Mouse (Mus musculus): ENCODE measurements around the gene Vipr1. TPM values are rescaled to one million over a fixed set of nuclear protein-coding genes. Genes with fewer than 3 reads are reported as not detected.

The Vipr1 gene
- polyA plus RNA-seq, 1 experiment from 2014 or later, result 0.46 TPM

DNA sequence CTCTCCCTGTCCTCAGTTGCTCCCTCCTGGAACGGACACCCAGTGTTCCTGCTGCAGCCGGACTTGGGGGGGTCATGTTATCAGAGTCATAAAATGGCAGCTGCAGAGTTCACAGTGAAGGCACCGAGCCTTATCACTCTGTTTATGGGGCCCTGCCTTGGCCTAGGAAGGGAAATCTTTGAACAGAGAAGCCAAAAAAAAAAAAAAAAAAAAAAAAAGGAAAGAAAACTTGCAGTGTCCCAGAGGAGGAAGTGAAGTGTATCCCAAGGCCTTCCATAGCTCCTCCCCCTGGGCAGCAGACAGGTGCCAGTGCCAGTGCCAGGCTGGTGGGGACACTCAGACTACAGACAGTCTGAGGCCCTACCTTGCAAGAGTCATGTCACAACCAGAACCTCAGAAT is 2.3 kb downstream of the Vipr1 start:
- Histone ChIP-seq H3K9ac (ENCODE audit: low read length) (no peak overlapping the region), H3K27me3 (replicated peaks; ENCODE audit: control insufficient read depth, insufficient read depth, low read length) (peaks cover 21% of the 10 kb centered on the region), H3K4me3 (ENCODE audit: low read depth, low read length) (no peak overlapping the region), H3K4me1 (ENCODE audit: control insufficient read depth, insufficient read depth, low read length) (peaks cover 7% of the 10 kb centered on the region), H3K27ac (ENCODE audit: low read depth, low read length) (no peak overlapping the region), H3K9me3 (replicated peaks; ENCODE audit: control insufficient read depth, low read length) (no peaks in the 10 kb centered on the region), H3K36me3 (ENCODE audit: control insufficient read depth, insufficient read depth, low read length) (no peaks in the 10 kb centered on the region), H3K4me2 (ENCODE audit: low read length) (no peak overlapping the region)
- DNase-seq (ENCODE audit: low spot score), result no peak
- no peak for ATAC-seq
- 77% methylated on average over 3 of the region's 3 CpGs for WGBS

DNA sequence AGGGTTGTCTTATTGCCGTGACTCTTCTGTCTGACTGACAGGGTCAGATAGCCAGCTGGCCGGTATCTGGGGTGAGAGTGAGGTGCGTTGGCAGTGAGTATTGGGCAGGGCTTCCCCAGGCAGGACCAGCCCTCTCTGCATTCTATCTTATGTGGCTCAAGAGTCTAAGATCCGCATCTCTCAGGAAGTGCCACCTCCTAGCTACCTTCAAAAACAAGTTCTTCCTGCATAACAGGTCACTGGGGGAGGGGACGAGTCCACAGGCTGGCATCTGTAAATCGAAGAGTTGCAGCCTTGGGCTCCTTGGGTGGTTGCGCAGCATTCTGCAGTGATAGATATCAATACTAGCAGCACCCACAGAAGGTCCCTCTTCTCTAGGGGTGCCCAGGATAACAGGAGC is 4.5 kb downstream of the Vipr1 start:
- Histone ChIP-seq H3K36me3 (ENCODE audit: control insufficient read depth, insufficient read depth, low read length) (no peaks in the 10 kb centered on the region), H3K27me3 (replicated peaks; ENCODE audit: control insufficient read depth, insufficient read depth, low read length) (peaks cover 11% of the 10 kb centered on the region; the same call in 1 of the 2 replicates), H3K4me3 (ENCODE audit: low read depth, low read length) (no peak overlapping the region), H3K9ac (ENCODE audit: low read length) (no peak overlapping the region), H3K9me3 (replicated peaks; ENCODE audit: control insufficient read depth, low read length) (no peaks in the 10 kb centered on the region), H3K27ac (ENCODE audit: low read depth, low read length) (no peak overlapping the region), H3K4me1 (ENCODE audit: control insufficient read depth, insufficient read depth, low read length) (peaks cover 4% of the 10 kb centered on the region), H3K4me2 (ENCODE audit: low read length) (no peak overlapping the region)
- DNase-seq (ENCODE audit: low spot score) (no peak), ATAC-seq (no peak)
- WGBS, result 84% methylated on average over 7 of the region's 7 CpGs

DNA sequence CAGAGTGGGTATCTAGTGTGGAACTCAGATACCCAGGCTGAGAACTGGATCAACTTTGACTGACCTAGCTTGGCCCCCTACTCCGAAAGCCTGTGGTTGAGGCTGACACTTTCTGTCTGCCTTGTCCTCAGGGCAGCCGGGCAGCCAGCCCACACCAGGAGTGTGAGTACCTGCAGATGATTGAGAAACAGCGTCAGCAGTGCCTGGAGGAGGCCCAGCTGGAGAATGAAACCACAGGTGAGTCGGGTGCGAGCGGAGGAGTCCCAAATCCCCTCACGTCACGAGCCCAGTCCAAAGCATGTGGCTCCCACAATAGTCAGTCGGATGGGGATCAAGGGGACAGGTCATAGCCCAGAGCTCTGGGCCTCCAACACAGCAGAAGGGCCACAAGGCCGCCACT is 11.2 kb downstream of the Vipr1 start:
- H3K4me3 ChIP-seq (ENCODE audit: low read depth, low read length), result no peak overlapping the region
- H3K9ac ChIP-seq (ENCODE audit: low read length), result no peak overlapping the region
- ATAC-seq (no peak), DNase-seq (ENCODE audit: low spot score) (no peak)
- H3K36me3 ChIP-seq (ENCODE audit: control insufficient read depth, insufficient read depth, low read length), result no peaks in the 10 kb centered on the region
- H3K4me2 ChIP-seq (ENCODE audit: low read length), result no peak overlapping the region
- no peaks in the 10 kb centered on the region for H3K9me3 ChIP-seq (replicated peaks; ENCODE audit: control insufficient read depth, low read length)
- WGBS, result 93% methylated on average over 10 of the region's 10 CpGs
- H3K4me1 ChIP-seq (ENCODE audit: control insufficient read depth, insufficient read depth, low read length), result no peaks in the 10 kb centered on the region
- no peaks in the 10 kb centered on the region for H3K27me3 ChIP-seq (replicated peaks; ENCODE audit: control insufficient read depth, insufficient read depth, low read length)
- H3K27ac ChIP-seq (ENCODE audit: low read depth, low read length), result no peak overlapping the region

DNA sequence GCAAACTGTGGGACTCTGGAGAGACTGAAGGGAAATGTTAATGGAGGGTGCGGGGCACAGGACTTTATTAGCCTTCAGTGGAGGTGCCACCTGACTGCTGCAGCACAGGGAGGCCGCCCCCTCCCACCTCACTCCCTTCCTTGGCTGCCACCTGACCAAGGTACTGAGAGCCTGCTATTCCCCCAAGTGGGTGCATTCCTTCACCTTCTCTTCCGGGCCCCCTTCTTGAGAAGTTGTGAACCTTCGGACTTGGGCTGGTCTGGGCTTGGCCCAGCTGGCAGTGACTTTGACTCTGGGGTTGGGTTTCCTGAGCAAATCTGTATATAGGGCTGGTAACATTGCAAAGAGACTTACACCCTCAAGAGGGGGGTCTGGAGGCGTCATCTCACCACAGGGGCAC is 13.8 kb downstream of the Vipr1 start:
- Histone ChIP-seq H3K9me3 (replicated peaks; ENCODE audit: control insufficient read depth, low read length) (no peaks in the 10 kb centered on the region), H3K9ac (ENCODE audit: low read length) (no peak overlapping the region), H3K4me1 (ENCODE audit: control insufficient read depth, insufficient read depth, low read length) (no peaks in the 10 kb centered on the region), H3K27me3 (replicated peaks; ENCODE audit: control insufficient read depth, insufficient read depth, low read length) (no peaks in the 10 kb centered on the region), H3K4me3 (ENCODE audit: low read depth, low read length) (no peak overlapping the region), H3K36me3 (ENCODE audit: control insufficient read depth, insufficient read depth, low read length) (no peaks in the 10 kb centered on the region), H3K27ac (ENCODE audit: low read depth, low read length) (no peak overlapping the region), H3K4me2 (ENCODE audit: low read length) (no peak overlapping the region)
- ATAC-seq (no peak), DNase-seq (ENCODE audit: low spot score) (no peak)
- WGBS, result 86% methylated on average over 5 of the region's 5 CpGs

DNA sequence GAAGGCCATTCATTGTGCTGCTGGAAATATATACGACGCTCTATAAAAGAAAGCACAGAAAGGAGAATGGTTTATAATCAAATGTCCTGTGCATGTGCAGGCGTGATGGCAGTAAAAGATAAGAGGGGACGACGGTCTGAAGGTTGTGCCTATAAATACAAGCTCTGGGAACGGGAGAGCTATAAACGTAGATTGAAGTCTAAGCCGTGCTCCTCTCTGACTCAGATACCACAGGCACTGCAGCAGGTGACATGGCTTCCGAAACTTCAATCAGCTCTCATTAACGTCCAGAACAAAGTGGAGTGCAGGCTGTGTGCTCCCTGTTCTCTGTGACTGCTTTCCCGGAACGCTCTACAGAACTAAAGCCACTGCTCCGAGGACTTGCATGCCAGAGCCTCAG is 14.6 kb downstream of the Vipr1 start:
- Histone ChIP-seq H3K27ac (ENCODE audit: low read depth, low read length) (no peak overlapping the region), H3K27me3 (replicated peaks; ENCODE audit: control insufficient read depth, insufficient read depth, low read length) (no peaks in the 10 kb centered on the region), H3K4me2 (ENCODE audit: low read length) (no peak overlapping the region), H3K4me3 (ENCODE audit: low read depth, low read length) (no peak overlapping the region), H3K9me3 (replicated peaks; ENCODE audit: control insufficient read depth, low read length) (no peaks in the 10 kb centered on the region), H3K4me1 (ENCODE audit: control insufficient read depth, insufficient read depth, low read length) (no peaks in the 10 kb centered on the region), H3K9ac (ENCODE audit: low read length) (no peak overlapping the region), H3K36me3 (ENCODE audit: control insufficient read depth, insufficient read depth, low read length) (no peaks in the 10 kb centered on the region)
- ATAC-seq (no peak), DNase-seq (ENCODE audit: low spot score) (no peak)
- 71% methylated on average over 13 of the region's 13 CpGs for WGBS

DNA sequence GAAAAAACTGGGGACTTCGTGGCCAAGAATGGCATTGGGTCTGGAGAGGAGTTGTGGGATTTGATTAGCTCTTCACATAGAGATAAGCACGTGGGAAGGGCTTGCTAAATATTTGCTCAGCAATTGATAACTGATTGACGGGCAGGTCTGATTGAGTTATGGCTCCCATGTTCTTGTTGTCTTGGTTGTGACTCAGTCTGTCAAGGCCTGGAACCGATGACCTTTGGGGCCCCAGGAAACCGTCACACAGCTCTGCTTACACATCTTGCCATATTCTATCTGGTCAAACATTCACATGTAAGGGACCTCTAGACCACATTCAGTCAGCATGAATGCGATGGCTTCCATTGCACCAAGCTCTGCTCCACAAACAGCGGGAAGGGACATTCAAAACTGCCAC is 15.7 kb downstream of the Vipr1 start:
- Histone ChIP-seq H3K9me3 (replicated peaks; ENCODE audit: control insufficient read depth, low read length) (no peaks in the 10 kb centered on the region), H3K4me1 (ENCODE audit: control insufficient read depth, insufficient read depth, low read length) (no peaks in the 10 kb centered on the region), H3K27ac (ENCODE audit: low read depth, low read length) (no peak overlapping the region), H3K9ac (ENCODE audit: low read length) (no peak overlapping the region), H3K36me3 (ENCODE audit: control insufficient read depth, insufficient read depth, low read length) (no peaks in the 10 kb centered on the region), H3K4me3 (ENCODE audit: low read depth, low read length) (no peak overlapping the region), H3K4me2 (ENCODE audit: low read length) (no peak overlapping the region), H3K27me3 (replicated peaks; ENCODE audit: control insufficient read depth, insufficient read depth, low read length) (no peaks in the 10 kb centered on the region)
- WGBS, result 87% methylated on average over 7 of the region's 7 CpGs
- DNase-seq (ENCODE audit: low spot score) (no peak), ATAC-seq (no peak)

DNA sequence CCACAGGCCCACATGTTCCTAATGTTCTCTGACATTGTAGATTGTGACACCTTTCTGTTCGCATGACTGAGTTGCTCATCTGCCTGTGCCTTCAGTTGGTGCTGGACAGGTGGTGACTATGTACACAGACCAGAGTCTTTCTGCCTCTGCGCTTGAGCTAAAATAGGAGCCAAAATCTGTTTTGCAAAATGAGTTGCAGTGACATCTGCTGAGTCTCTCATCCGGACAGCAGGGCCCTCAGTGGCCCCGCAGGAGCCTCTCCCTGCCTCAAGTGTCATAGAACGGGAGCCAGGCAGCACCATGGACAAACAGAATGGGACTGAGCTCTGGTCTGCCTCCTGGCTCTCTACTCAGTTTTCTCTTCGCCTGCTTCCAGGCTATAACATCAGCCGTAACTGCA is 17.3 kb downstream of the Vipr1 start:
- Histone ChIP-seq H3K4me2 (ENCODE audit: low read length) (no peak overlapping the region), H3K36me3 (ENCODE audit: control insufficient read depth, insufficient read depth, low read length) (no peaks in the 10 kb centered on the region), H3K9ac (ENCODE audit: low read length) (no peak overlapping the region), H3K4me3 (ENCODE audit: low read depth, low read length) (no peak overlapping the region), H3K27me3 (replicated peaks; ENCODE audit: control insufficient read depth, insufficient read depth, low read length) (no peaks in the 10 kb centered on the region), H3K9me3 (replicated peaks; ENCODE audit: control insufficient read depth, low read length) (no peaks in the 10 kb centered on the region), H3K4me1 (ENCODE audit: control insufficient read depth, insufficient read depth, low read length) (no peaks in the 10 kb centered on the region), H3K27ac (ENCODE audit: low read depth, low read length) (no peak overlapping the region)
- no peak for ATAC-seq
- 84% methylated on average over 7 of the region's 7 CpGs for WGBS
- DNase-seq (ENCODE audit: low spot score), result no peak

DNA sequence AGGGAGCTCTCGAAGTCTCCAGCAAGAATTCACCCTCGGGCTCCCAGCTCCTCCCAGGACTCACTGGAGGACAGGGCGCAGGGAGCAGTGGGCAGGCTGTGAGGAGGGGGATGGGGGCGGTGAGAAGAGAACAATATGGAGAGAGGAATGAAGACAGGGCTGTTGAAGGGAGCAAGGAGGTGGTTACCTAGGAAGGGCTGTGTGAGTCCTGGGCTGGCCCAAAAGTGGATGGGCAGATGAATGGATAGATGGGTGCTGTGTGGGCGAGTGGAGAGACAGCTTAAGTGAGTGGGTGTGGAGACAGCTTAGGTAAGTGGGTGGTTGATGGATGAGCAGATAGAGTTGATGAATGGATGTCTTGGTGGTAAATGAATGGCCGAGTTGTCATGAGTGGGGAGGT is 21.0 kb downstream of the Vipr1 start:
- no peaks in the 10 kb centered on the region for H3K9me3 ChIP-seq (replicated peaks; ENCODE audit: control insufficient read depth, low read length)
- H3K4me3 ChIP-seq (ENCODE audit: low read depth, low read length), result no peak overlapping the region
- H3K4me1 ChIP-seq (ENCODE audit: control insufficient read depth, insufficient read depth, low read length), result peaks cover 11% of the 10 kb centered on the region; the same call in 1 of the 2 replicates
- no peaks in the 10 kb centered on the region for H3K27me3 ChIP-seq (replicated peaks; ENCODE audit: control insufficient read depth, insufficient read depth, low read length)
- no peak overlapping the region for H3K27ac ChIP-seq (ENCODE audit: low read depth, low read length)
- 82% methylated on average over 6 of the region's 6 CpGs for WGBS
- no peak for ATAC-seq
- no peaks in the 10 kb centered on the region for H3K36me3 ChIP-seq (ENCODE audit: control insufficient read depth, insufficient read depth, low read length)
- no peak overlapping the region for H3K4me2 ChIP-seq (ENCODE audit: low read length)
- no peak for DNase-seq (ENCODE audit: low spot score)
- no peak overlapping the region for H3K9ac ChIP-seq (ENCODE audit: low read length)

DNA sequence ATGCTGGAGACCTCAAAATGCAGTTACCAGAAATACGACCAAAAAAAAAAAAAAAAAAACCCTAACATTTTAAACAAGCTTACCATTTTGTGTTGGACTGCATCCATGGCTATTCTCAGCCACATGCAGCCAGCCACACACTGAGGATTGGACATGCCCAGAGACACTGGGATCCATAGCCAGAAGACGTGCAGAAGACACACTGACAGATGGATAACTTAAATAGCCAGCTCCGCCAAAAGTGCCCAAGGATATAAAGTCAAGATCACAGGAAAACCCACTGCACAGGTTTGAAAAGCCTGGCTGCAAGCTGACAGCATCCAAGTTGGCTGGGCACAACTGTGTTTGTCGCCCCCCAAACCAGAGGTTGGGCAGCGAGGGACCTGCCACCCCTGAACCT is 21.6 kb downstream of the Vipr1 start:
- ATAC-seq (no peak), DNase-seq (ENCODE audit: low spot score) (no peak)
- H3K9me3 ChIP-seq (replicated peaks; ENCODE audit: control insufficient read depth, low read length), result no peaks in the 10 kb centered on the region
- H3K36me3 ChIP-seq (ENCODE audit: control insufficient read depth, insufficient read depth, low read length), result no peaks in the 10 kb centered on the region
- peaks cover 11% of the 10 kb centered on the region; the same call in 1 of the 2 replicates for H3K4me1 ChIP-seq (ENCODE audit: control insufficient read depth, insufficient read depth, low read length)
- H3K27ac ChIP-seq (ENCODE audit: low read depth, low read length), result no peak overlapping the region
- no peak overlapping the region for H3K4me2 ChIP-seq (ENCODE audit: low read length)
- H3K4me3 ChIP-seq (ENCODE audit: low read depth, low read length), result no peak overlapping the region
- 80% methylated on average over 5 of the region's 5 CpGs for WGBS
- no peak overlapping the region for H3K9ac ChIP-seq (ENCODE audit: low read length)
- no peaks in the 10 kb centered on the region for H3K27me3 ChIP-seq (replicated peaks; ENCODE audit: control insufficient read depth, insufficient read depth, low read length)
